Mouse (Mus musculus) megakaryocyte, embryonic 14.5 days (primary cell): ENCODE measurements around the gene Gata2.

Source experiments
- FLI1 ChIP-seq: IDR thresholded peaks from 2 replicates; pipeline ENCODE4 v1.6.1; 2012; ENCODE audit warnings: low read length, inconsistent platforms, mixed read lengths
- GATA1 ChIP-seq: IDR thresholded peaks from 3 replicates; pipeline ENCODE4 v1.6.1; 2012; ENCODE audit warnings: mixed read lengths, low read length, inconsistent platforms, borderline replicate concordance

DNA sequence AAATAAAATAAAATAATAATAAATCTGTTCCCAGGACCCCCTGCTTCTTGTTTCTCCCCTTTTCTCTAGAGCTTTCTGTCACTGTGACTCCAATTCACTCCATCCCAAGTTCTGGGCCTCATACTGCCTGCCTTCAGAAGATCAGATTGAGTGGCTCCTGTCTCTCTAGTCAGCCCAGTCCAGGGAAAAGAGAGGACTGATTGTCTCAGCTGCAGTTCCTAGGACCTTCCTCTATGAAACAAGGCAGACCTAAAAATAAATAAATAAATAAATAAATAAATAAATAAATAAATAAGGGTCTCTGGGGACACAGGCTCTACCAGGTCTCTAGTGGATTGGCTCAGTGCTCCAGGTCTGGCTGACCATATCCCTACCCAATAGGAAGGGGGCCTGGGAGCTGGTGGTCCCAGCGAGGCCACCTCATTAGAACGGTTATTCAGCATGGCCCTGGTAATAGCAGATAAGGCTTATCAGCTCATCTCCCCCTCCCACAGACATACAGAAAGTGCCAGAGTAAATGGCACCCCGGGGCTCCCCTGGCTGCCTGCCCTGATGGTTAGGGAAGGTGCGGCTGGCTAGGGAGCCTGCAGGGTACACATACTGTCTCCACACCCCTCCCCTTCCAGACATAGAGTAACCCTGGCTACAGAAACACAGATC is 2.1 kb upstream of the Gata2 start:
- TF ChIP-seq GATA1 (no peak), FLI1 (no peak)
